Mouse (Mus musculus): Measurements from ENCODE around the gene AC124108.1. TPM values are rescaled to one million over a fixed set of nuclear protein-coding genes. Genes with fewer than 3 reads are reported as not detected.
A peak's percentile ranks its signal among the peaks of the same experiment; 100 is the strongest.

AC124108.1 gene
- total RNA-seq, 2 experiments from 2014 or later, result not detected

- no peak for TF ChIP-seq CTCF (IDR thresholded peaks at IDR 0.05)
- no peak overlapping the region for H3K4me3 ChIP-seq
- DNase-seq, result no peak
- intact Hi-C loops (cut with DNase I), result no loop called here
- H3K27ac ChIP-seq, result no peak overlapping the region
These were observed 20.6 kb upstream of the AC124108.1 start for GRCm38 (mm10) chr1:132170698-132171097.

GRCm38 (mm10) chr1:132171619-132172018, 19.6 kb upstream of the AC124108.1 start:
- no peak overlapping the region for H3K27ac ChIP-seq
- no peak for DNase-seq
- intact Hi-C loops (cut with DNase I), result no loop called here
- no peak overlapping the region for H3K4me3 ChIP-seq
- no peak for TF ChIP-seq CTCF (IDR thresholded peaks at IDR 0.05)

GRCm38 (mm10) chr1:132186303-132186702, 5.0 kb upstream of the AC124108.1 start:
- TF ChIP-seq CTCF (IDR thresholded peaks at IDR 0.05), result no peak
- intact Hi-C loops (cut with DNase I), result no loop called here
- no peak for DNase-seq
- no peak overlapping the region for H3K27ac ChIP-seq
- no peak overlapping the region for H3K4me3 ChIP-seq

GRCm38 (mm10) chr1:132188442-132189066, 2.7 kb upstream of the AC124108.1 start:
- intact Hi-C loops (cut with DNase I), result no loop called here
- Histone ChIP-seq H3K27ac (no peak overlapping the region), H3K4me3 (no peak overlapping the region)
- DNase-seq, result no peak
- no peak for TF ChIP-seq CTCF (IDR thresholded peaks at IDR 0.05)

GRCm38 (mm10) chr1:132189231-132189630, 2.0 kb upstream of the AC124108.1 start:
- Histone ChIP-seq H3K27ac (no peak overlapping the region), H3K4me3 (no peak overlapping the region)
- intact Hi-C loops (cut with DNase I), result no loop called here
- no peak for DNase-seq
- no peak for TF ChIP-seq CTCF (IDR thresholded peaks at IDR 0.05)

- Histone ChIP-seq H3K27ac (no peak overlapping the region), H3K4me3 (peak overlapping the region; percentile 66)
- no peak for TF ChIP-seq CTCF (IDR thresholded peaks at IDR 0.05)
- DNase-seq, result no peak
- intact Hi-C loops (cut with DNase I), result no loop called here
These were observed 1.2 kb upstream of the AC124108.1 start for GRCm38 (mm10) chr1:132190040-132190513.

GRCm38 (mm10) chr1:132190621-132191092, 600 bp upstream of the AC124108.1 start:
- peak overlapping the region; percentile 66 for H3K4me3 ChIP-seq

GRCm38 (mm10) chr1:132191786-132192680, 776 bp downstream of the AC124108.1 start:
- DNase-seq, result no peak
- Histone ChIP-seq H3K27ac (no peak overlapping the region), H3K4me3 (peak overlapping the region; percentile 66; the same call in 1 of the 2 replicates)
- peak; percentile 39; the same call in 1 of the 2 replicates for TF ChIP-seq CTCF (IDR thresholded peaks at IDR 0.05)
- intact Hi-C loops (cut with DNase I), result no loop called here

More at GRCm38 (mm10) chr1:132190621-132191092, 600 bp upstream of the AC124108.1 start:
- DNase-seq, result no peak
- no peak for TF ChIP-seq CTCF (IDR thresholded peaks at IDR 0.05)
- no peak overlapping the region for H3K27ac ChIP-seq
- intact Hi-C loops (cut with DNase I), result no loop called here

GRCm38 (mm10) chr1:132193806-132194205, 2.5 kb downstream of the AC124108.1 start:
- TF ChIP-seq CTCF (IDR thresholded peaks at IDR 0.05), result no peak
- DNase-seq, result no peak
- Histone ChIP-seq H3K27ac (no peak overlapping the region), H3K4me3 (no peak overlapping the region)
- intact Hi-C loops (cut with DNase I), result no loop called here

- intact Hi-C loops (cut with DNase I), result no loop called here
- TF ChIP-seq CTCF (IDR thresholded peaks at IDR 0.05), result no peak
- DNase-seq, result no peak
- no peak overlapping the region for H3K27ac ChIP-seq
- H3K4me3 ChIP-seq, result no peak overlapping the region
These were observed 3.4 kb downstream of the AC124108.1 start for GRCm38 (mm10) chr1:132194624-132195023.

- Histone ChIP-seq H3K27ac (no peak overlapping the region), H3K4me3 (no peak overlapping the region)
- intact Hi-C loops (cut with DNase I), result no loop called here
- DNase-seq, result no peak
- no peak for TF ChIP-seq CTCF (IDR thresholded peaks at IDR 0.05)
These were observed 3.8 kb downstream of the AC124108.1 start for GRCm38 (mm10) chr1:132195100-132195499.

- DNase-seq, result no peak
- H3K27ac ChIP-seq, result no peak overlapping the region
- no peak overlapping the region for H3K4me3 ChIP-seq
- TF ChIP-seq CTCF (IDR thresholded peaks at IDR 0.05), result no peak
- intact Hi-C loops (cut with DNase I), result no loop called here
These were observed 4.4 kb downstream of the AC124108.1 start for GRCm38 (mm10) chr1:132195681-132196080.

- intact Hi-C loops (cut with DNase I), result no loop called here
- no peak for TF ChIP-seq CTCF (IDR thresholded peaks at IDR 0.05)
- DNase-seq, result no peak
- Histone ChIP-seq H3K27ac (no peak overlapping the region), H3K4me3 (no peak overlapping the region)
These were observed 5.1 kb downstream of the AC124108.1 start for GRCm38 (mm10) chr1:132196337-132196736.
